Mouse (Mus musculus) CH12.LX (cell line): Measurements from ENCODE around the gene Itprid2. TPM values are rescaled to one million over a fixed set of nuclear protein-coding genes. Genes with fewer than 3 reads are reported as not detected.

Experiments used
- DNase-seq: peaks from one replicate; pipeline ENCODE4 v3.0.0-alpha.2; 2013; ENCODE audit errors: extremely low read depth
- H3K27ac ChIP-seq: 2 replicates; pipeline ENCODE4 v1.5.1; 2012; ENCODE audit warnings: low read depth, mild to moderate bottlenecking, control low read depth, moderate library complexity; ENCODE audit not compliant: insufficient read depth
- H3K27me3 ChIP-seq: replicated peaks from 2 replicates; pipeline ENCODE3; 2012; ENCODE audit warnings: inconsistent platforms
- H3K36me3 ChIP-seq, 2 experiments: replicated peaks in 1 of 2; 2 replicates each; pipeline versions ENCODE3 to v1.6.1; 2012; ENCODE audit warnings: inconsistent platforms in 1 of 2, low read length in 1 of 2, mild to moderate bottlenecking in 1 of 2, mixed read lengths in 1 of 2, moderate library complexity in 1 of 2; ENCODE audit not compliant: control insufficient read depth in 1 of 2, insufficient read depth in 1 of 2
- H3K4me1 ChIP-seq, 2 experiments: 2 replicates each; pipeline ENCODE4 v1.6.1; 2012; ENCODE audit warnings: inconsistent platforms in 1 of 2, moderate library complexity in 1 of 2; ENCODE audit not compliant: insufficient read depth in 2 of 2, control insufficient read depth in 1 of 2
- H3K4me2 ChIP-seq: 2 replicates; pipeline ENCODE4 v1.6.1; 2012; ENCODE audit warnings: low read depth, mild to moderate bottlenecking, control low read depth; ENCODE audit not compliant: poor library complexity, insufficient read depth, severe bottlenecking
- H3K4me3 ChIP-seq, 3 experiments: fragments of 150-350 bp in 1 of 3; sonication (generic) in 1 of 3; replicated peaks in 1 of 3; 2 replicates each; pipeline versions ENCODE3 to v1.5.1; 2011 to 2012; ENCODE audit warnings: low read depth in 2 of 3, low read length in 2 of 3, mild to moderate bottlenecking in 2 of 3, moderate library complexity in 2 of 3, control low read depth in 1 of 3, improper control_type of control experiment in 1 of 3, inconsistent platforms in 1 of 3, mixed read lengths in 1 of 3; ENCODE audit not compliant: poor library complexity in 1 of 3
- H3K79me2 ChIP-seq: replicated peaks from 2 replicates; pipeline ENCODE4 v1.6.1; 2012; ENCODE audit warnings: mild to moderate bottlenecking, moderate library complexity; ENCODE audit not compliant: control insufficient read depth, poor library complexity, insufficient read depth, severe bottlenecking; ENCODE audit errors: extremely low read depth
- H3K9ac ChIP-seq: 2 replicates; pipeline ENCODE4 v1.6.1; 2012; ENCODE audit warnings: low read depth, mild to moderate bottlenecking, control low read depth, moderate library complexity; ENCODE audit not compliant: insufficient read depth
- H3K9me3 ChIP-seq: replicated peaks from 2 replicates; pipeline ENCODE3; 2012; ENCODE audit warnings: low read length, inconsistent platforms, mixed read lengths
- BHLHE40 ChIP-seq: IDR thresholded peaks from 2 replicates; pipeline ENCODE4 v1.6.1; 2011; ENCODE audit warnings: mild to moderate bottlenecking, low read depth, low read length, improper control_type of control experiment
- CHD1 ChIP-seq: IDR thresholded peaks from 2 replicates; pipeline ENCODE4 v1.6.1; 2012; ENCODE audit warnings: low read depth, low read length, improper control_type of control experiment, inconsistent platforms
- CHD2 ChIP-seq: IDR thresholded peaks from 2 replicates; pipeline ENCODE4 v1.6.1; 2011; ENCODE audit warnings: low read length, improper control_type of control experiment
- ETS1 ChIP-seq: conservative IDR thresholded peaks from 2 replicates; pipeline ENCODE4 v1.6.1; 2012; ENCODE audit warnings: low read depth, mild to moderate bottlenecking, inconsistent platforms, low read length, improper control_type of control experiment, moderate library complexity
- HCFC1 ChIP-seq: IDR thresholded peaks from 2 replicates; pipeline ENCODE4 v1.6.1; 2012; ENCODE audit warnings: low read depth, mild to moderate bottlenecking, inconsistent platforms, low read length, improper control_type of control experiment
- JUND ChIP-seq: conservative IDR thresholded peaks from 2 replicates; pipeline ENCODE4 v1.6.1; 2011; ENCODE audit warnings: low read depth, low read length, improper control_type of control experiment
- MAFK ChIP-seq: IDR thresholded peaks from 2 replicates; pipeline ENCODE4 v1.6.1; 2011; ENCODE audit warnings: low read length, improper control_type of control experiment; ENCODE audit not compliant: insufficient replicate concordance
- MAX ChIP-seq: IDR thresholded peaks from 2 replicates; pipeline ENCODE4 v1.6.1; 2011; ENCODE audit warnings: low read length, improper control_type of control experiment
- MAZ ChIP-seq: IDR thresholded peaks from 2 replicates; pipeline ENCODE4 v1.6.1; 2012; ENCODE audit warnings: low read depth, mild to moderate bottlenecking, inconsistent platforms, low read length, improper control_type of control experiment, moderate library complexity
- MXI1 ChIP-seq: IDR thresholded peaks from 2 replicates; pipeline ENCODE4 v1.6.1; 2011; ENCODE audit warnings: mild to moderate bottlenecking, low read depth, low read length, improper control_type of control experiment
- NELFE ChIP-seq: IDR thresholded peaks from 2 replicates; pipeline ENCODE4 v1.6.1; 2011; ENCODE audit warnings: low read depth, low read length, improper control_type of control experiment
- POLR2A ChIP-seq: IDR thresholded peaks from 2 replicates; pipeline ENCODE4 v1.6.1; 2011; ENCODE audit warnings: low read depth, mild to moderate bottlenecking, improper control_type of control experiment, low read length
- RAD21 ChIP-seq: IDR thresholded peaks from 2 replicates; pipeline ENCODE4 v1.6.1; 2011; ENCODE audit warnings: low read depth, mild to moderate bottlenecking, low read length, improper control_type of control experiment, moderate library complexity
- SIN3A ChIP-seq: IDR thresholded peaks from 2 replicates; pipeline ENCODE4 v1.6.1; 2012; ENCODE audit warnings: low read length, improper control_type of control experiment, inconsistent platforms
- TCF12 ChIP-seq: IDR thresholded peaks from 2 replicates; pipeline ENCODE4 v1.6.1; 2014; ENCODE audit warnings: low read depth, mild to moderate bottlenecking, inconsistent platforms, low read length, improper control_type of control experiment
- UBTF ChIP-seq: IDR thresholded peaks from 2 replicates; pipeline ENCODE4 v1.6.1; 2012; ENCODE audit warnings: low read depth, mild to moderate bottlenecking, inconsistent platforms, low read length, improper control_type of control experiment, moderate library complexity
- ZKSCAN1 ChIP-seq: IDR thresholded peaks from 2 replicates; pipeline ENCODE4 v1.6.1; 2012; ENCODE audit warnings: low read depth, inconsistent platforms, low read length, improper control_type of control experiment, borderline replicate concordance
- dilution Hi-C: fragments of 300-500 bp; cut with MboI; formaldehyde crosslinking; loops from 2 replicates; pipeline ENCODE4 v1.14.3; 2020; ENCODE audit warnings: low sequenced_read_pairs; ENCODE audit not compliant: extremely low pct_unique_long_range_greater_than_20kb, extremely low pct_ligation_motif_present
- in situ Hi-C: fragments of 300-500 bp; cut with MboI; formaldehyde crosslinking; loops from 3 replicates; pipeline ENCODE4 v1.14.3; 2019; ENCODE audit warnings: low sequenced_read_pairs, low pct_ligation_motif_present, low pct_unique_long_range_greater_than_20kb, mixed read lengths
- polyA plus RNA-seq: library from polyadenylated mRNA; unstranded; fragments of >175 nt; gene quantifications from 2 replicates; pipeline ENCODE4 v1.2.1, GENCODE M21; 2012; ENCODE audit warnings: low read depth; ENCODE audit not compliant: insufficient read length
- total RNA-seq, 2 experiments: library from RNA; depleted of rRNA; stranded (reverse); fragments of 300-350 nt in 1 of 2; fragments of >200 nt in 1 of 2; gene quantifications; 2 replicates each; pipeline ENCODE4 v1.2.3; 2012 to 2014

Gene Itprid2
- total and polyA plus RNA-seq, 3 experiments: 4.3 to 17.7 (median 8.2) TPM

- TF ChIP-seq POLR2A (no peak), ZKSCAN1 (no peak), MAZ (no peak), ETS1 (no peak), BHLHE40 (no peak), CHD2 (no peak)
- TF ChIP-seq, all 38 proteins: peak for 0
- DNase-seq: no peak
- no peaks in the 10 kb centered on the region for H3K27me3 ChIP-seq
- no peaks in the 10 kb centered on the region for H3K79me2 ChIP-seq
- no peak overlapping the region for H3K4me2 ChIP-seq
- no peak overlapping the region for H3K27ac ChIP-seq
- dilution Hi-C loops: no loop called here
- no peak overlapping the region for H3K9ac ChIP-seq
- H3K36me3 ChIP-seq: no peaks in the 10 kb centered on the region
- H3K4me1 ChIP-seq: peaks cover 0 to 4% of the 10 kb centered on the region in 2 experiments; a peak in 1 of 4 replicates
- in situ Hi-C loops: loop anchor here (25.0 kb wide), 1 partner anchor 268 kb away; no protein-coding TSS in a partner anchor
- no peak overlapping the region for H3K4me3 ChIP-seq
- no peaks in the 10 kb centered on the region for H3K9me3 ChIP-seq
Measured at GRCm38 (mm10) chr2:79630231-79630630, 4.9 kb upstream of the Itprid2 start.

- H3K9me3 ChIP-seq: no peaks in the 10 kb centered on the region
- H3K79me2 ChIP-seq: no peaks in the 10 kb centered on the region; the same call in 1 of the 2 replicates
- TF ChIP-seq MXI1 (peak; percentile 73), RAD21 (no peak), MAX (peak; percentile 34; the same call in 1 of the 2 replicates), CHD1 (no peak), TCF12 (peak; percentile 27; the same call in 1 of the 2 replicates), MAZ (0 out of 2 replicates have a peak, but pooled peaks have one; percentile 5), SIN3A (no peak), BHLHE40 (peak; percentile 75), NELFE (0 out of 2 replicates have a peak, but pooled peaks have one; percentile 26), JUND (no peak), HCFC1 (0 out of 2 replicates have a peak, but pooled peaks have one; percentile 6), UBTF (peak; percentile 79; the same call in 1 of the 2 replicates), CHD2 (peak; percentile 70), MAFK (no peak)
- H3K27me3 ChIP-seq: no peaks in the 10 kb centered on the region
- H3K4me1 ChIP-seq: peaks cover 0 to 9% of the 10 kb centered on the region in 2 experiments; a peak in 1 of 4 replicates
- peak overlapping the region; percentile 74 for H3K4me2 ChIP-seq
- DNase-seq: peak; percentile 58
- peak overlapping the region; percentile 69 for H3K9ac ChIP-seq
- H3K4me3 ChIP-seq: peak overlapping the region; percentile 78 to 95 (median 82)
- peaks cover 0 to 26% of the 10 kb centered on the region in 2 experiments for H3K36me3 ChIP-seq
- H3K27ac ChIP-seq: peak overlapping the region; percentile 17
- dilution Hi-C loops (no loop called here), in situ Hi-C loops (loop anchor here (25.0 kb wide), 1 partner anchor 273 kb away; no protein-coding TSS in a partner anchor)
Measured at GRCm38 (mm10) chr2:79635426-79636291, 507 bp downstream of the Itprid2 start.
